Mouse (Mus musculus) stomach, postnatal 0 days (tissue): ENCODE measurements around the gene Cacna1s.

ENCODE experiments used
- CTCF ChIP-seq: IDR thresholded peaks from 2 replicates; pipeline ENCODE4 v1.5.1; 2016; ENCODE audit warnings: antibody characterized with exemption, low read depth, mild to moderate bottlenecking, moderate library complexity
- EP300 ChIP-seq: optimal IDR thresholded peaks from 2 replicates; pipeline ENCODE3; 2016; ENCODE audit warnings: antibody characterized with exemption

- no peak for TF ChIP-seq CTCF
- no peak for TF ChIP-seq EP300
Measured at GRCm38 (mm10) chr1:136137071-136137531, 84.6 kb downstream of the Cacna1s start.
